Mouse (Mus musculus): ENCODE results near the gene Dlst.

Gene Dlst

GRCm38 (mm10) chr12:85151002-85151774 is 40.6 kb downstream of the Dlst start, which contains the start of gene Rps6kl1:
Gene Rps6kl1, minus strand, starts transcription at chr12:85151264.
- WGBS, result 15% methylated on average over 28 of the region's 28 CpGs

GRCm38 (mm10) chr12:85153011-85153410 is 42.4 kb downstream of the Dlst start:
- WGBS, result 82% methylated on average over 3 of the region's 3 CpGs

- WGBS, result 44% methylated on average over 6 of the region's 6 CpGs
These were observed 45.7 kb downstream of the Dlst start for GRCm38 (mm10) chr12:85156324-85156723.

DNA sequence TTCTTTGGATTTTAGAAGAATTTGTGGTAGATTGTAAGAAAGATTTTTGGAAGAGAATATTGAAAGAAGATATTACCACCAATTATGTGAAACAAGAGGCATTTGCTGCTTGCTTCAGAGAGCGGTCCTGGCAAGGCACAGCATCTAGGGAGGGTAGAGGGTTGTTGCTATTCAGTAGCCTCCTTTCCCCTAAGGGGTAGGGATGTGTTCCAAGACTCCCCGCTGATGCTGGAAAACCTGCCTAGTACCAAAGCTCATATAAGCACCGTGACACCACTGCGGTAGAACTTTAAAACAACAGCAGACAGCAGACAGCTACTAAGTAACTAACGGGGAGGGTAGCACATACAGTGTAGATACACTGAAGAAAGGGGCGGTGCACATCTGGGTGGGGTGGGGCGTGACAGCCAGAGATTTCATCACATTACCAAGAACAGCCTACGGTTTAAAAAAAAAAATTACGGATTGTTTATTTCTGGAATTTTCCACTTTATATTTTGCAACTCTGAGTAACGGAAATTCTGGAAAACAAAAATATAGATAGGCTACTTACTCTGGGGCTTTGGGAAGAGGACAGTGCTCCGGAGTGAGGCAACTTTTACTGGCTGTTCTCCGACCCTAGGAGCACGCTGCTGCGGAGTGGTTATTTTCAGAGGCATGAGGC is 47.3 kb downstream of the Dlst start:
- 71% methylated on average over 14 of the region's 14 CpGs for WGBS

- WGBS, result 91% methylated on average over 8 of the region's 8 CpGs
These were observed 48.2 kb downstream of the Dlst start for GRCm38 (mm10) chr12:85158801-85159200.

DNA sequence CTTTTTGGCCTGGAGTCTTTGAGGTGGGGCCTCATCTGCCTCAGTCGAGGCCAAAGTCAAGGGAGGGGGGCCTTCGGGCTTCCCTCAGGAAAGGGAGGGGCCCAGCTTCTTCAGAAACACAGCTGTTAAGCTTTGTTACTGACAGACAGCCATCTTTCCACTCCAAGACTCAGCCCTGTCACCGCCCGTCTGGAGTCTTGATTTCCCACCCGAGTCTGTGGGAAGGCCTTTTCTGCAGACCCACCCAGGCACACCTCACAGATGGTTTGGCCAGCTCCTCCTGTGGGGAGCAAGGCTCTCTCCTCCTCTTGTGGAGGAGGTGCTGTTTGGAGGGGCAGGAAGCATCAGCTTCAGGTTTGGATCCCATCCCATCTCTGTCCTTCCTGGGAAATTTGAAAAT is 49.0 kb downstream of the Dlst start:
- WGBS, result 59% methylated on average over 5 of the region's 5 CpGs

- 82% methylated on average over 5 of the region's 5 CpGs for WGBS
These were observed 54.4 kb downstream of the Dlst start for GRCm38 (mm10) chr12:85164996-85165395.

- WGBS, result 89% methylated on average over 9 of the region's 9 CpGs
These were observed 56.0 kb downstream of the Dlst start for GRCm38 (mm10) chr12:85166631-85167030.

GRCm38 (mm10) chr12:85169117-85169858 is 58.7 kb downstream of the Dlst start:
- 23% methylated on average over 27 of the region's 27 CpGs for WGBS

GRCm38 (mm10) chr12:85169877-85170276 is 59.2 kb downstream of the Dlst start:
- whole genome bisulfite sequencing, result 55% methylated on average over 3 of the region's 3 CpGs

- 84% methylated on average over 11 of the region's 11 CpGs for WGBS
These were observed 59.8 kb downstream of the Dlst start for GRCm38 (mm10) chr12:85170284-85170947.

GRCm38 (mm10) chr12:85170948-85171307 is 60.3 kb downstream of the Dlst start:
- 88% methylated on average over 3 of the region's 3 CpGs for WGBS

GRCm38 (mm10) chr12:85174016-85174415 is 63.4 kb downstream of the Dlst start:
- WGBS, result 63% methylated on average over 7 of the region's 7 CpGs

DNA sequence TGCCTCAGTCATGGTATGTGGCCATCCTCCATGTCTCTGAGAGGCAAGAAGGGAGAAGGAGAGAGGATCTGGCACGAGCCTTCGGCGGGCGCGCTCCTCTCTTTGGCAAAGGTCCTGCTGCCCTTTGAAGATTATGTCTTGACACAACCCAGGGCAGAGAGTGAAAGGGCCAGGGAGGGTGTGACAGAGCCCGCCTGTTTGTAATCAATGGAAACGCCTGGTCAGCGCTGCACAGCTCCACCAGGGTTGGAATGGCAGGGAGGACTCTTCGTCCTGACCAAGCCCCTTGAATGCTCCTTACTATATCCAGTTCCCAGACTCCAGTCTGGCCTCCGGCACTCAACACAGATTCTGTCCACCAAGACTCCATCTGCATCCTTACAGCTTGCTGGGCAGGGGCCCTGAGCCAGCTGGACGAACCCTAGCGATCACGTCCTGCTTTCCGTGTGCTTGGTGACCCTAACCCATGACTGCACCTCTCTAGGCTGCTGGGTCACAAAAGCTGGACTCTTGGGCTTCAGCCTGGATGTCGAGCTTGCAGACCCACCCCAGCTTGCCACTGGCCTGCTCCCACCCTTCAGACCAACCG is 64.5 kb downstream of the Dlst start:
- 62% methylated on average over 16 of the region's 16 CpGs for WGBS

DNA sequence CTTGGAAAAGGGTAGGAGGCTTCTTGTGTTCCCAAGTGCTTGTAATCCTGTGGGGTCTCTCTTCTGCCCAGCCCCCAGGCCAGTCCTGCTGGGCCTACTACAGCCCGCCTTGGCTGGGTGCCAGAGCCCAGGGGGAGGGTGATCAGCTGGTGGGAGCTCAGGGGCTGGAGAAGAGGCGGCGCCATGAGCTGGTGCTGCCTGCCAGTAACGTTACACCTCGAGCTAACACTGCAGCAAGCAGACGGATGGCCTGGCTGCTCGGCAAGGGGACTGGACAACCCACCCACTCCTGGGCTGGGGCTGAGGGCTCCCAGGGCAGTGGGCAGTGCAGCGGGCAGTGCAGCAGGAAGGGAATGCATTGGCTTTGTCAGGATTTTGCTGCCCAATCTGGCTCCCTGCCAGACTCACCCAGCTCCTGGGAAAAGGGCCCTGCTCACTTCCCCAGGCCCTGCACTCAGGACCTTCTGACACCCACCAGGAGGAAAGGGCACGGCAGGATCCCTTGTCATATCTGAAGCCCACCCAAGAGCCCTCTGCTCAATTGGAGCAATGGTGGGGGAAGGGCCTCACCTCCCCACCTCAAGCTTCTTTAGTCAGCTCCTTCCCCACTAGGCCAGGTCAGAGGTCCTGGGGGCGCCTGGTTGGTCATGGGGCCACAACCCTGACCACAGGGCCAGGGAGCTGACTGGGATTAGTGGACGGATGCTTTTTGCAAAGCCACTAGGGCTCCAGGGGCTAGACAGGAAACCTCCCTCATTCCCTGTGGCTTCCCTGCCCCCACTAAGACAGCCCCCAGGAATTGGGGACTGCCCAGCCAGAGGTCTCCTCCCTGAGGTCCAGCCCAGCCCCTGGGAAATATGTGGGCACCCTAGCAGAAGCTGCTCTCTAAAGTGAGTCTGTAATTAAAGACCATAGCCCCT is 65.6 kb downstream of the Dlst start:
- 44% methylated on average over 11 of the region's 11 CpGs for WGBS

GRCm38 (mm10) chr12:85176846-85177523 is 66.4 kb downstream of the Dlst start:
- 16% methylated on average over 32 of the region's 32 CpGs for WGBS

DNA sequence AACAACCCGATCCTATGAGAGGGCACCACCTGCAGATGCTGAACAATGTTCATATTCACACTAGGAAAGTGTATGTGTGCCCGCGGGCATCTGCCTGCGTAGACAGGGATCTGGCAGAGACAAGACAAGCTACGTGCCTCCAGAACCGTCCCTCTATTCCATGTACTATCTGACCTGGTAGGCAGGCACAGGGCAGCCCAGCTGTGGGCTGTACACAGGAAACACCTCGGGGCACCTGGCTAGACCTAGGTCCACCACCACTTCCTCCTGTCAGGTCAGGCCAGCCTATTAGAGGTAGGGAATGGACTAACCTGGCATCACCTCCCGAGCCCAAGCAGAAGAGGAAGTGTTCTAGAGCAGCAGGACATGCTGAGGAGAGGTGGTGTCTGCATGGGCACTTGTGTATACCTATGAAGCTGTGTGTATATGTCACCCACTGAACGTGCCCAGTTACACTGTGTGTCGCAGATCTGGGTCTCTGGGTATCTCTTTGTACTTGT is 67.2 kb downstream of the Dlst start, which contains the start of gene Pgf:
TSS of gene Pgf (minus strand) at position 51 of the 500 bp plus-strand sequence.
- 80% methylated on average over 10 of the region's 10 CpGs for WGBS

DNA sequence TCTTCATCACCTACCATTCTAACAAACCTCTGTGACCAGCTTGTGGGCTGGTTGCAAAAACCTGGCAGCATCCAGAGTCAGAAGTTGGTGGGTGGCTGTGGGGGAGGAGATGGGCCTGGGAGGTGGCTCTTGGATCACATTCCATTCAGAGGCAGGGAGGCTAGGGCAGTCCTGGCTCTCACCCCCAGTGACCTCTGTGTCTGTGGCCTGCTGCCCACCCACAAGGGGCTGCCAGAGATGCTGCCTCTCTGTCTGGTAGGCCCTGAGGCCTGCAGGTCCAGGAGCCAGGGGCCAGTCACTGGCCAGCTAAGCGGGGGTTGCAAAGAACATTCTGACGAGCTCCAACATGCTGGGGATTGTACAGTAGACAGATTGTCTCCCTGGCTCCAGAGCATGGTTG is 67.7 kb downstream of the Dlst start:
- WGBS, result 87% methylated on average over 2 of the region's 2 CpGs

DNA sequence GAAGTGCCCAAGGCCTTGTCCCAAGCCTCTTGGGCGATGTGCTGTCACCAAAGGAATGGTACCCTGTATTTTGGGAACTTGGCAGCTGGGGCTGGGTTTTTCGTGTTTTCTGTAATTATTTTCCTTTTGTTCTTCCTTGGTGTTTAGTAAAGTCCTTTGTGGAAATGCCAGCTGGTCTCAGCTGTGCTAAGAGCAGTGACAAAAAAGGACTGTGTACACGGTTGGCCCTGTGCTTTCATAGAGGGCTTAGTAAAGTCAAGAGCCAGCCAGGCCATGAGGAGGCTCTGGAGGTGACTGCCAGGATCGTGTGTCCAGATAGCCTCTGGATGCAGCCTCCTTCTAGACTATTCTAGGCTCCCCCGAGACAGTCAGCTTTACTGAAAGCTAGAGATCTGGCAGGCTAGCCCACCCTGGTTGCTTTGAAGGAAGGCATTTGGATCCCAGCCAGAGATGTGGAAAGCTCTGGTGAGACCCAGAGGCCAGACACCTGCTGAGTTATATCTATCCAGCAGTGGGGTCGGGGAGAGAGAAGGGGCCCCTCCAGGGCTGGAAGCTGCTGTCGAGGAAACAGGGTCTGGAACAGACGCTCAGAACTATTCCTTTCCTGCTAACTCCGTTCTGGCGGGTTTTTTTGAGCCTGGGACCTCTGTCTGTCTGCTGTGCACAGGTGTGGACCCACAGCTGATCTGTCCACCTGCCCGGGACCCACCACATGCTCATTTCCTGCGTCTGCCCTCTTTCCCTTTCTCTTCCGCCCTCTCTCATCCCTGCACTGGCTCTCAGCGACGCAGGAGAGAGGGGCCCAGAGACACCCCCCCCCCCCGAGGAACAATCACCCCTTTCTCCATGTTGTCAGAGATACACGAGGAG is 71.1 kb downstream of the Dlst start:
- 35% methylated on average over 17 of the region's 17 CpGs for WGBS

All from cerebral cortex, adult 2 months (tissue).